In the genomic region with DNA sequence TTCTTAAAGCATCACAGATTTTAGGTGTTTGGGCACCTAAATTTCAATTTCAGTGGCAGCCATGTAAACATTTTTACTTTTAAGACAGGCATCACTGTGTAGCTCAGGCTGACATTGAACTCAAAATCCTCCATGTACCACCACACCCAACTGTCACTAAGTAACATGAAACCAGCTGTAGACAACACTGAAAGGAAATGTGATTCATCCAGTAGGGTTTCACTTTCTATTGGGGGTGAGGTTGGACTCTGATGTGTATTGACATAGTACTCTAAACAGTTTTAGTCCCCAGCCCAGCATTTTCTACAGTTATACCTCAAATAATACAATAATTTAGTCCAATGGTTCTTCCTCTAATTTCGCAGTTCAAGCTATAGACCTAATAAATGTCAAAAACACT, we compare ENCODE assay signal across 22 mouse cellular contexts. TPM values are rescaled to one million over a fixed set of nuclear protein-coding genes. Genes with fewer than 3 reads are reported as not detected.
A peak's percentile ranks its signal among the peaks of the same experiment; 100 is the strongest.
DNase-seq lines count a peak whose midpoint lies in the region; ATAC-seq and TF ChIP-seq lines count a peak whose summit lies in the region.
"Had no signal": no experiment of that assay in that cellular context is flagged by ENCODE, and none has a peak within 500 bp of the region (broad histone marks: within the 10 kb centered on the region; RNA-seq: fewer than 3 reads in every experiment).

No protein-coding gene starts in this region.

- no peaks in the 10 kb centered on the region for H3K9me3 ChIP-seq in midbrain, postnatal 0 days (ENCODE audit: low read length)
- H3K9me3 ChIP-seq in heart, embryonic 12.5 days (replicated peaks): no peaks in the 10 kb centered on the region
- H3K9me3 ChIP-seq: forebrain, embryonic 10.5 days; heart, embryonic 13.5 days; neural tube, embryonic 12.5 days had no signal

- 96% methylated on average over 1 of the region's 1 CpGs for WGBS in midbrain, postnatal 0 days
- WGBS in heart, embryonic 12.5 days: 97% methylated on average over 1 of the region's 1 CpGs

- ATAC-seq in activated CD4-positive, CD25-positive, alpha-beta regulatory T cell, adult 4 months: peak; percentile 91
- ATAC-seq in monocyte, adult 5-6 weeks (replicated peaks; ENCODE audit: insufficient number of reproducible peaks, low FRiP score, low TSS enrichment, poor library complexity, severe bottlenecking): peak; percentile 73
- ATAC-seq in midbrain, postnatal 0 days (ENCODE audit: low FRiP score): no peak
- ATAC-seq in heart, embryonic 12.5 days (ENCODE audit: insufficient number of reproducible peaks, low FRiP score): no peak
- ATAC-seq: forebrain, postnatal 0 days; hindbrain, postnatal 0 days; midbrain, embryonic 16.5 days had no signal

- DNase-seq in CD4-positive, CD25-positive, alpha-beta regulatory T cell, adult 2 months (ENCODE audit: low read depth, low spot score): peak; percentile 62
- DNase-seq in frontal cortex, adult 2 months (ENCODE audit: extremely low spot score in 1 of 2, low spot score in 1 of 2): no peak
- DNase-seq in midbrain, postnatal 0 days (ENCODE audit: low spot score): no peak
- DNase-seq in kidney, adult 8-10 months: no peak
- DNase-seq: adrenal gland, postnatal 25 days; cerebellum, adult 18-20 months; cerebellum, postnatal 25 days; forebrain, postnatal 0 days; kidney, adult 9 months; kidney, postnatal 4 days; lung, adult 18-20 months; lung, postnatal 14 days; thymus, adult 2 months had no signal

- H3K27ac ChIP-seq in midbrain, postnatal 0 days (ENCODE audit: low read depth, low read length): no peak overlapping the region
- H3K27ac ChIP-seq in heart, embryonic 12.5 days (ENCODE audit: poor library complexity, severe bottlenecking): no peak overlapping the region
- H3K27ac ChIP-seq: forebrain, embryonic 10.5 days; heart, embryonic 13.5 days; hindbrain, postnatal 0 days; neural tube, embryonic 12.5 days had no signal

- H3K36me3 ChIP-seq in midbrain, postnatal 0 days (ENCODE audit: insufficient read depth, low read length): no peaks in the 10 kb centered on the region
- H3K36me3 ChIP-seq in heart, embryonic 12.5 days: peaks cover 19% of the 10 kb centered on the region

- H3K4me1 ChIP-seq in midbrain, postnatal 0 days (ENCODE audit: insufficient read depth, low read length): 0 out of 2 replicates have a peak, but pooled peaks cover 2% of the 10 kb centered on the region
- H3K4me1 ChIP-seq in heart, embryonic 12.5 days (replicated peaks): peaks cover 13% of the 10 kb centered on the region
- H3K4me1 ChIP-seq: neural tube, embryonic 12.5 days had no signal

- TF ChIP-seq CTCF in midbrain, postnatal 0 days (IDR thresholded peaks at IDR 0.05): no peak

- no peaks in the 10 kb centered on the region for H3K27me3 ChIP-seq in midbrain, postnatal 0 days (ENCODE audit: insufficient read depth, low read length)
- H3K27me3 ChIP-seq in heart, embryonic 12.5 days (replicated peaks): no peaks in the 10 kb centered on the region
- H3K27me3 ChIP-seq: heart, embryonic 13.5 days; neural tube, embryonic 12.5 days had no signal

- H3K4me2 ChIP-seq in midbrain, postnatal 0 days (ENCODE audit: low read depth, low read length, poor library complexity, severe bottlenecking): no peak overlapping the region
- no peak overlapping the region for H3K4me2 ChIP-seq in heart, embryonic 12.5 days
- H3K4me2 ChIP-seq: heart, embryonic 13.5 days; liver, embryonic 11.5 days; neural tube, embryonic 12.5 days had no signal

- no peak overlapping the region for H3K9ac ChIP-seq in midbrain, postnatal 0 days (replicated peaks; ENCODE audit: low read length, poor library complexity, severe bottlenecking)
- no peak overlapping the region for H3K9ac ChIP-seq in heart, embryonic 12.5 days
- H3K9ac ChIP-seq: forebrain, postnatal 0 days; heart, embryonic 13.5 days; neural tube, embryonic 12.5 days had no signal

- no peak overlapping the region for H3K4me3 ChIP-seq in midbrain, postnatal 0 days (ENCODE audit: low read depth, low read length)
- H3K4me3 ChIP-seq in heart, embryonic 12.5 days: no peak overlapping the region
- H3K4me3 ChIP-seq: forebrain, embryonic 10.5 days; heart, embryonic 13.5 days; neural tube, embryonic 12.5 days had no signal

RNA-seq across cellular contexts. Expression of a gene that starts 5.6 kb away (rescaled TPM):
- polyA plus RNA-seq in activated CD4-positive, CD25-positive, alpha-beta regulatory T cell, adult 4 months (2017; shearing (Covaris generic)): 10 to 100 TPM; 24.0 to 33.8 TPM
- total RNA-seq in monocyte, adult 5-6 weeks (2017): 89.4 to 102 TPM (median 102 TPM) in 3 replicates
- 68.8 and 69.5 TPM in 2 replicates for polyA plus RNA-seq in frontal cortex, adult 2 months (2012; rRNA removed)
- 37.0 and 46.2 TPM in 2 replicates for total RNA-seq in midbrain, postnatal 0 days (2014; rRNA removed)
- polyA plus RNA-seq in midbrain, postnatal 0 days (2015; fragmentation: Nextera tagmentation; extraction: Ambion mirVana): 82.3 and 83.3 TPM in 2 replicates
- polyA plus RNA-seq in heart, embryonic 12.5 days (2016; fragmentation: Nextera tagmentation; extraction: Ambion mirVana): 176 and 183 TPM in 2 replicates

RNA-seq across cellular contexts. Expression of a gene that starts 35.7 kb away (rescaled TPM):
- under 1 TPM in 1 of 2 experiments, not detected in 1; 0.19 TPM for polyA plus RNA-seq in activated CD4-positive, CD25-positive, alpha-beta regulatory T cell, adult 4 months (2017; shearing (Covaris generic))
- total RNA-seq in monocyte, adult 5-6 weeks (2017): 0.78 to 3.5 TPM (median 0.86 TPM) in 3 replicates
- 0.78 and 0.86 TPM in 2 replicates for polyA plus RNA-seq in frontal cortex, adult 2 months (2012; rRNA removed)
- 3.3 and 5.1 TPM in 2 replicates for total RNA-seq in midbrain, postnatal 0 days (2014; rRNA removed)
- polyA plus RNA-seq in midbrain, postnatal 0 days (2015; fragmentation: Nextera tagmentation; extraction: Ambion mirVana): 3.6 and 4.4 TPM in 2 replicates
- 0.26 and 0.53 TPM in 2 replicates for polyA plus RNA-seq in heart, embryonic 12.5 days (2016; fragmentation: Nextera tagmentation; extraction: Ambion mirVana)
- total RNA-seq: adrenal gland, postnatal 25 days had no signal

Comparison
In these comparisons a context has a peak if more than half of its experiments do, and no peak if none do; other contexts are left out.
1. ATAC-seq: peak in activated CD4-positive, CD25-positive, alpha-beta regulatory T cell, adult 4 months (single experiment) and monocyte, adult 5-6 weeks (single experiment); none in midbrain, postnatal 0 days (single experiment) and heart, embryonic 12.5 days (single experiment).